Mouse (Mus musculus) thymus, postnatal 10 days (tissue): Measurements from ENCODE around the gene Necab3.

Experiments used
- DNase-seq, 2 experiments: peaks; one replicate each; pipeline ENCODE4 v3.0.0; 2021; ENCODE audit warnings: low spot score in 2 of 2

The Necab3 gene

DNA sequence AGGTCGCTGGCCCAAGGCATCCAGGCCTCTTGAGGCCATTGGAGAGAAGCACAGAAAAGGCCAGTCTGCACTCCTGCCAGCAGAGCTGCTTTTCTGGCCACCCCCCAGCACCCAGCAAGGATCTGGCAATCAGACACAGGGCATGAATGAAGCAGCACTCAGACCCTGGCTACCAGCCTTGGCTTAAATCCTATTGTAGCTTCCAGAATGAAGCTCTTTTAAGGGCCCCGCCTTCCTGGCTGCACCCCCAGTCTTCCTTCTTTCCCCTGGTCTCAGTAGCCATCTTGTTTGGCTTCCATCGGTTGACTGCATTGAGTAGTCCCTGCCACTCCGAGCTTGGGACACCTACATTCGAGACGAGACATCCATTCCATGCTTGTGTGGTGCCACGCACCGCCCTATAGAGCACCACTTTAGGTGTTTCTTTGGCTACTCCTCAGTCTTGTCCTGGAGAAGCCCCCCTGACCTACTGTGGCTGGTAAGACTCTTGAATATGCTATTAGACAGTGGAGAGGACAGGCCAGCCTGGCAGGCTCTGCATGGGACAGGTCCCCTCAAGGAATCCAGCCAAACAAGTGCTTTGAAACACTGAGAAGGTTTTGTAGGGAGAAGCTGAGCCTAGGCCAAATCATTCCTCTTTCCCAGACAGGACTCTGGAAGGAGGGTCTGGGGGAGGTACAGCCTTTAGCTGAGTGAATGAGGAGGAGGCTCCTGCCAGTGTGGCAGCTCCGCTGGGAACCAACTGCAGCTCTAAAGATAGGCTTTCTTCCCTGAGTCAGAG, 14.9 kb downstream of the Necab3 start:
- no peak for DNase-seq

DNA sequence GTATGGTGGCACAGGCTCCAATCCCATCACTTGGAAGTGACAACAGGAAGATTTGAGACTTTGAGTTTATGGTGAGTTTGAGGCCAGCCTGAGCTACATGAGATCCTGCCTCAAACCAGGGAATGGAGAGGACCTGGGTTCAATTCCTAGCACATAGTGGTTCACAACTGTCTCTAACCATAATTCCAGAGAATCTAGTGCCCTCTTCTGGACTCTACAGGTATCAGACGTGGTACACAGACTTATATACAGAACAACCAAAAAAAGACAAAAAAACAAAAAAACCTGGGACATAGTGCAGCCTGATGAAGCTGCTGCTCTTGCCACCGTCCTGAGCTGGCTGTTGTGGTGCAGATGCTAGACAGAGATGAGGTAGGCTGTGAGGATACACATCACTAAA, 17.1 kb downstream of the Necab3 start:
- no peak for DNase-seq

- DNase-seq: peak in 1 of 2 experiments; percentile 34
Observed at GRCm38 (mm10) chr2:154539720-154540119, 19.0 kb downstream of the Necab3 start.

DNA sequence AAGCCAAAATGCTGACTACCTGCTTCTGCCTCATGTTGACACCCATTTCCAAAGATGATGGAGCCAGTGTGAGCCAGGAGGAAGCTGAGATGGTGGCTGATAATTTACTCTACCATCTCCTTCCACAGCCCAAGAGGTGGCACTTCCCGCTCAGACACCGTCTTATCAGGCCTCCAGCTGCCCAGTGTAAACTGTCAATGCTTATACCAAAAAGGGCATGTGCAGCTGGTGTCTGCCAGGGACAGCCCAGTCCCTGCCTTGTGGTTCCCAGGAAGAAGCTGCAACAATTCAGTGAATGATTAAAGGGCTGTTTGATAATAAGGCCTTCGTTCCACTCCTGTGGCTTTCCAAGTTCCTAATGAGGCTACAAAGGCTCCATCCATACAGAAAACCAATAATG, 20.0 kb downstream of the Necab3 start:
- no peak for DNase-seq

DNA sequence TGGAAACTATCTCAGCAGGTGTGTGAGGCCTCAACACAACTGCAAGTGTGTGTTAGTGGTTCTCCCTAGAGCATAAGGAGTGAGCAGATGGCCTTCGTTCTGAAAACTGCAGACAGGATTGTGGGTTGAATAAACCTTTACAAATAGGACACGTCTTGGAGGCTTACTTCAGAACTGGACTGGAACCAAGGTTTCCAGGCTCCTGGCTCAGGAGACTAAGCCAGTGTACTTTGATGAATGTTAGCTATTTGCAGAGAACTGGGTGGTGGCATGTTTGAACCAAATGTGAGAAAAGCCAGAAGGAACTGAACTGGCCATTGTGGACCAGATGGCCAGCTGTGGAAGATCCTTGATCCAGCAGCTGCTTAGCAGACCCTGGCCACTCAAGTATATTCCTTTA, 20.4 kb downstream of the Necab3 start:
- no peak for DNase-seq

DNA sequence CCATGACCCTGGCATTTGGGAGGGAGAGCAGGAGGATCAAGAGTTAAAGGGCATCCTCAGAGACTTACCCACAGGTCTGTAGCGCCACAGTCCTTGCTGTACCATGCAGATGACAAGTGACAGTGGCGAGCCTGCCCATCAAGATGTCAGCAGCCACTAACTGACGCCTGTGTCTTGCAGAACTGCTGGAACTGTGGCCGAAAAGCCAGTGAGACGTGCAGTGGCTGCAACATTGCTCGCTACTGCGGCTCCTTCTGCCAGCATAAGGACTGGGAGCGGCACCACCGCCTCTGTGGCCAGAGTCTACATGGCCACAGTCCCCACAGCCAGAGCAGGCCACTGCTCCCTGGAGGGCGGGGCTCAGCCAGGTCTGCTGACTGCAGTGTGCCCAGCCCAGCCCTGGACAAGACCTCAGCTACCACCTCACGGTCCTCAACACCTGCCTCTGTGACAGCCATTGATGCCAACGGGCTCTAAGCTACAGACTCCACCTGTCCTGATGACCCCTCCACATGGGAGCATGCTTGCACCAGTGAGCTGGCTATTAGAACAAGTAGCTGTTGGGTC, 23.9 kb downstream of the Necab3 start:
- DNase-seq: no peak

DNA sequence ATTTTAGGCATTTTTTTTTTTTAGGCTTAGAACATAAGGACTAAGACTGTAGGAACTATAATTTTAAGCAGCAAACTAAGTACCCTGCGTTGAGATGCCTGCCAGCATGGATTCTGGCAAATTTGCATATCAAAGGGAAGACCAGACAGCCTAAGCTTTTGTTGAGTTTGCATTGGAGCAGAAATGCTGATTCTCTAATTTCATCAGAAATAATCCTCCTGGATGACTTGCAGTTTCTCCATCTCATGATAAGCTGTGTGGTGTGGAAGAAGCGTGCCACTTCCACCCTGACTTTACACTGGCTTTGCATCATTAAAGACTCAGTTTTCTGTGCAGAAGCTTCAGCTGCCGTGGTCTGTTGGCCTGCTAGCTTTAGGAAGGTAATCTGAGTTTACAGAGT, 25.8 kb downstream of the Necab3 start:
- no peak for DNase-seq

DNA sequence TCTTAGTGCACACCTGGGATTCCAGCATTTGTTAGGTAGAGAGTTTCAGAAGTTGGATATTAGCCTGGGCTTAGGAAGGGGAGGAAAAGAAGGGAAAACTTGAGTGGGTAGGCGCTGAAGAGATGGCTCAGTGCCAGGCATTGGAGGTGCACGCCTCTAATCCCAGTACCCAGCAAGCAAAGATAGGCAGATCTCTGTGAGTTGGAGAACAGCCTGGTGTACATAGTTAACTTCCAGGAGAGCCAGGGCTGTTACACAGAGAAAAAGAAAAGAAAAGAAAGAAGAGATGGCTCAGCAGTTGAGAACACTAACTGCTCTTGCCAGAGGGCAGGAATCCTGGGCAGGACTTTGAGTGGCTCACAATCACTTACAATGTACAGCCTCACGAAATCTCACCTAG, 32.2 kb downstream of the Necab3 start:
- DNase-seq: no peak

GRCm38 (mm10) chr2:154525285-154525684, 33.4 kb downstream of the Necab3 start:
- DNase-seq: no peak

DNA sequence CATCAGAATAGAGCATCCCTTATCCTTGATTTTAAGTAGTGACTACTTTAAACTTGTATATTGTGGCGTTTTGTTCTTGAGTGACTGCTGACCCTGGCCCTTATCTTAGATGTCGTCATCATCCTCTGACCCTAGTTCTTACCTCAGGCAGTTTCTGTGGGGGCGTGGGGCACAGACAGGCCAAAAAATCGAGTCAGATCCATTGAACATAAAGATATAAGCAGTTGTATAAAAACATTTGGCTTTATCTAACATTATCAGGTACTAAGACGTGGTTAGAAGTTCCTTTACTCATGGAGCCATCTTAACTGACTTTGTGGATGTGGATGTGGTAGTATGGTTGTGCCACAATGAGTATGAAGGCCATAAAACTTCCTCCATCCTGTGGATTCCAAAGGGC, 36.4 kb downstream of the Necab3 start:
- no peak for DNase-seq

DNA sequence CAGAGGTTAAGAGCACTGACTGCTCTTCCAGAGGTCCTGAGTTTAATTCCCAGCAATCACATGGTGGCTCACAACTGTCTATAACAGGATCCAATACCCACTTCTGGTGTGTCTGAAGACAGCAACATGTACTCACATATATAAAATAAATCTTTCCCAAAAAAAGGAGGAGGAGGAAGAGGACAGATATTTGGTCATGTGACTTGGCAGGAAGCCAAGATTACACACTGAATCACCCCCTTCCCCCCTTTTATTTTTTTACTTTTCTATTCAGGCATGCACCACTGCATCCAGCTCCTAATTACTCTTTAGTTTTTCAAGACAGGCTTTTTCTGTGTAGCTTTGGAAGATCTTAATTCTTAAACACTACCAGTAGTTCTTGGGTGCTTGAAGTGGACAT, 37.2 kb downstream of the Necab3 start:
- no peak for DNase-seq

DNA sequence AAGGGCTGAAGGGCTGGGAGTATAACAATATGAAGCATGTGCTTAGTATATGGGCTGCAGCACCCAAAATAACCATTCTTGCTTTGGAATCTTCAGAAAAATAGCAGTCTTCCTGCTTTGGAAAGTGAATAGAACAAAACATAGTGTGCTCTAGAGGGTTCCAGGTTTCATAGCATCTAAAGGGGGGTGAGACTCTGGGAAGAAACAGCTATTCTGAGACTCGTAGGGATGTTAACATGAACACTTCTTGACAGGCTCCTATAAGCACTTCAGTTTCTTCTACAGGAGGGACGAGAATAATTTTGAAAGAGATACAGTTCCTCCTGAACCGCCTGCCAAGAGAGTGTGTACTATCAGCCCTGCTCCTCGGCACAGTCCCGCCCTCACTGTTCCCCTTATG, 41.3 kb downstream of the Necab3 start:
- DNase-seq: no peak

DNA sequence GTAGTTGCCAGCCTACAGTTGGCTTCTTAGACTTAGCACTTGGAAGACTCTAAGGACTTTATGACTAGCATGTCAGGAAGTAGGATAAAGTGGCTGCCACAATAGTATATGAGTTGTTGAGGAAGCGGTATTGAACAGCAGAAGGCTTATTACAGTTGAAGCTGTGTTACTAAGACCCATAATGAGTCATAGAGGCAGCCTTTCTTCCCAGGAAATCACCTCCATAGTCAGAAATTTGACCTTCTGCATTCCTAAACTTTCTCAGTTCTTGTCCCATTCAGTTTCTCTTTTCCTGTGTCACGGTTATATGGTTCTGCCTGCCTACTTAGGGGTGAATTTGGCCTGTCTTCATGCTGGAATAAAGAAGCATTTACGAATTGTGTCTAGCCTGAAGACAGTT, 41.7 kb downstream of the Necab3 start:
- DNase-seq: no peak

GRCm38 (mm10) chr2:154510141-154510540, 48.5 kb downstream of the Necab3 start:
- no peak for DNase-seq

- no peak for DNase-seq
Observed at GRCm38 (mm10) chr2:154508450-154508849, 50.2 kb downstream of the Necab3 start.

DNA sequence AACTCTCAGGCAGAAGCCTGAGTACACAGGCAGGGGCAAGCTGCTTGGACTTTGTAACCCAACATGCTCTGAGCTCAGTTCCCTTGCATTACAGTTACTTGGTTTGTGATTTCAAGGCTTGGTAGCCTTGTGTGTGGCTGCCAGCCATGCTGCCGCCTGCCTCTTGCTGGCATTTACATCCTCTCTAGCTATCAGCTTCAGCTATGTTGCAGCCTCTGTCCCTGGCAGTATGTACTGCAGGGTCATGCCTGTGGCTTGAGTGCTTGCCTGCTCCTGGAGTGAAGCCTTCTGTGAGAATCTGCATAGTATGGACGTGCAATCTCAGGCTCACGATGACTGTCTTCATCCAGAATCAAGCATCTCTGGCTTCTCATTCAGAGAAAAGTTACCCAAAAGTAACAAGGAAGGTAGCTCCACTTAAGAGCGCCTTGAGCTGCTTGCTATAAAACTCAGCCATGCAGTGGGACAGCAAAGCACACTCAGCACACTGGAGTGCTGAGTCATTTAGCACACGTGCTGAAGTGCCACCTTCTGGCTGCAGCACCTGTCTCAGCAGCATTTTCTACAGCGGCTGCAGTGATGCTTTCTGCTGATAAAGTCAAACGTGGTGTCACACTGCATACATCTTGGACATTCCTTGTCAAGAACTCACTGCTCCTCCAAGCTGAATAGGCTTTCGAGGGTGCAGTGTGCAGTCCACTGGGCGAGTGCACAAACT, 51.0 kb downstream of the Necab3 start:
- DNase-seq: peak in 1 of 2 experiments; percentile 17

GRCm38 (mm10) chr2:154507076-154507475, 51.6 kb downstream of the Necab3 start:
- DNase-seq: no peak

GRCm38 (mm10) chr2:154500758-154501157, 57.9 kb downstream of the Necab3 start:
- no peak for DNase-seq

- DNase-seq: no peak
Observed at GRCm38 (mm10) chr2:154499717-154500247, 58.9 kb downstream of the Necab3 start.

DNA sequence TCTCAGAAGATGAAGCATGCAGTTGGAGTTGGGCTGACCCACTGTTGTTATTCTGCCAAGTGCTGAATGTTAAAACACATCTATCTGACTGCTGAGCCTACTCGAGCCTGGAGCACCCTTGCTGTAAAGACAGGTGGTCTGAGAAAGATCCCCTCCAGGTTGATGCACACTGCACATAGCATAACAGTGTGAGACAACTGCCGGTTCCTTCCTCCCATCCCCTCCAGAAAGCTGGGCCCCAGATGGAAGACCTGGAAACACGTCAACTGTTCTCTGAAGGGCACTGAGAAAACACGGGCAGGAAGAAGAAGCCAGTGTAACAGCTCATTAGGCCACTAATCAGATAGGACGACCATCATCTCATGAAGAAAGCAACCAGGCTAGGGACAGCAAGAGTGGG, 60.1 kb downstream of the Necab3 start:
- no peak for DNase-seq

- DNase-seq: no peak
Observed at GRCm38 (mm10) chr2:154495021-154495420, 63.7 kb downstream of the Necab3 start.
